Mouse (Mus musculus) forebrain, embryonic 13.5 days (tissue): ENCODE results near the gene D10Wsu102e. TPM values are rescaled to one million over a fixed set of nuclear protein-coding genes. Genes with fewer than 3 reads are reported as not detected.
"Not testable (repeated sequence)": the region's sequence is repeated elsewhere in the genome, so short reads cannot be mapped to it uniquely, and the experiment has no call there.

Experiments used
- ATAC-seq: fragments of 200-750 bp; cut with Nextera tagmentation; 2 replicates; pipeline ENCODE4 v1.8.0; 2017
- H3K27ac ChIP-seq: fragments of 300-500 bp; sonication (generic); 2 replicates; pipeline ENCODE4 v1.5.1; 2015; ENCODE audit warnings: inconsistent platforms, mild to moderate bottlenecking, moderate library complexity
- H3K27me3 ChIP-seq: fragments of 300-500 bp; sonication (generic); 2 replicates; pipeline ENCODE4 v1.6.1; 2015; ENCODE audit warnings: mild to moderate bottlenecking, inconsistent platforms
- H3K36me3 ChIP-seq: fragments of 300-500 bp; sonication (generic); 2 replicates; pipeline ENCODE4 v1.6.1; 2015; ENCODE audit warnings: mild to moderate bottlenecking, inconsistent platforms; ENCODE audit not compliant: poor library complexity, severe bottlenecking
- H3K4me1 ChIP-seq: fragments of 300-500 bp; sonication (generic); 2 replicates; pipeline ENCODE4 v1.6.1; 2015; ENCODE audit warnings: inconsistent platforms
- H3K4me2 ChIP-seq: fragments of 300-500 bp; sonication (generic); 2 replicates; pipeline ENCODE4 v1.6.1; 2015; ENCODE audit warnings: inconsistent platforms, mild to moderate bottlenecking, moderate library complexity
- H3K4me3 ChIP-seq: fragments of 300-500 bp; sonication (generic); 2 replicates; pipeline ENCODE4 v1.5.1; 2015; ENCODE audit warnings: mild to moderate bottlenecking, inconsistent platforms
- H3K9ac ChIP-seq: fragments of 300-500 bp; sonication (generic); 2 replicates; pipeline ENCODE4 v1.6.1; 2015; ENCODE audit warnings: mild to moderate bottlenecking, inconsistent platforms
- H3K9me3 ChIP-seq: fragments of 300-500 bp; sonication (generic); replicated peaks from 2 replicates; pipeline ENCODE4 v1.6.1; 2016; ENCODE audit warnings: inconsistent platforms
- WGBS: fragments of 180-500 bp; shearing (Covaris S2); methylation state at CpG from one replicate; pipeline ENCODE4 v1.1.7; 2015; 5-methylcytosine and 5-hydroxymethylcytosine counted together
- polyA plus RNA-seq: library from polyadenylated mRNA; unstranded; fragments of >200 nt; fragmentation: Nextera tagmentation; extraction: Ambion mirVana; gene quantifications from 2 replicates; pipeline ENCODE4 v1.2.1, GENCODE M21; 2015

D10Wsu102e gene
- polyA plus RNA-seq, 1 experiment from 2014 or later = 1.1 TPM

DNA sequence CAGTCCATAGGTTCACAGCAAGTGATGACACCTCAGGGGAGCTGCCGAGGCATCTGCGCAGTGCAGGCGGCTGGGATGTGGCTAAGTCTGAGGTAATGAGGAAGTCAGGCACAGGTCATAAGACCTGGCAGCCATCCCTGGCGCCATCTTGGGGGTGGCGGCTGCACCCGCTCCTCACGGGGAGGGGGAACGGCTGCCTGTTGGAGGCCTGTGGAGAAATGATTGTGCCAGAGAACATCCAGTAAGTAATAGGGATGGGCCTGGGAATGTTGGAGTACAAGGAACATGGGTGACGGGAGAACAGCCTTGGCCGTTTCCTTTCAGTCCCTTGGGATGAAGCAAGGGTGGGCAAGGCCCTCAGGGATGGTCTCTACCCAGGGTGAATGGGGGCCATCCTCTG is 47.1 kb downstream of the D10Wsu102e start:
- Histone ChIP-seq H3K27ac (no peak overlapping the region), H3K4me1 (no peaks in the 10 kb centered on the region), H3K9me3 (no peaks in the 10 kb centered on the region; the same call in 1 of the 2 replicates)

DNA sequence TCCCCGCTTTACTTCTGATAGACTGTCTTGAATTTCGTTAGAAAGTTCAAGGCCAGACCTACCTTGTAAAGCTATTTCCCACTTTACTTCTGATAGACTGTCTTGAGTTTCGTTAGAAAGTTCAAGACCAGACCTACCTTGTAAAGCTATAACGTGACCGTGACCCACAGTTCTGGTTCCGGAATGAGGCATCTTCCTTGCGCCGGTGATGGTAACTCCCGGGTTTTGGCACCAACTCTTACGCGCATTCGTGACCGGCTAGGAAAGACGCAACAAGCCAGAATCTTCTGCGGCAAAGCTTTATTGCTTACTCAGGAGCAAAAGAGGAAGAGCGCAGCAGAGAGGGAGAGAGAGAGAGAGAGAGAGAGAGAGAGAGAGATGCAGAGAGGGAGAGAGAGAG is 58.4 kb downstream of the D10Wsu102e start:
- 97% methylated on average over 16 of the region's 16 CpGs for WGBS

More for the DNA sequence above, 47.1 kb downstream of the D10Wsu102e start:
- no peak for ATAC-seq
- Histone ChIP-seq H3K9ac (no peak overlapping the region), H3K4me2 (no peak overlapping the region), H3K4me3 (no peak overlapping the region), H3K27me3 (no peaks in the 10 kb centered on the region), H3K36me3 (peaks cover 34% of the 10 kb centered on the region)
- 95% methylated on average over 10 of the region's 10 CpGs for WGBS

DNA sequence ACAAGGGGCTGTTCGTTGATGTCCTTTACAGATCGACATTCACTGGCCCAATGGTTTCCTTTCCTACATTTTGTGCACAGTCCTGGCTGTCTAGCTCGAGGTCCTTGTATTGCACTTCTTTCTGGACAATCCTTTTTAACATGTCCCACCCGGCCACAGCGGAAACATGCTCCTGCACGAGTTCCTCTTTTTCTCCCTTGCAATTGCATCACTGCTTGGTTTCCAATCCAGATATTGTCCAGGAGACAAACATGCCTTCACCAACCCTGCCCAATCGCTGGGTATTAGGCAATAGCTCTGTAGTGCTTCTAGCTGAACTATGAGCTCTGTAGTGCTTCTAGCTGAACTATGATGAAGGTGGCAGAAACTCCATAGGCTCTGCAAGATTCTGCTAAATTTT is 88.6 kb downstream of the D10Wsu102e start:
- Histone ChIP-seq H3K9me3 (peaks cover 50% of the 10 kb centered on the region), H3K9ac (no peak overlapping the region)

More for the DNA sequence above, 58.4 kb downstream of the D10Wsu102e start:
- not testable (repeated sequence) for H3K4me3 ChIP-seq, H3K4me1 ChIP-seq, H3K27ac ChIP-seq, H3K27me3 ChIP-seq, ATAC-seq, H3K9ac ChIP-seq, H3K4me2 ChIP-seq
- Histone ChIP-seq H3K36me3 (peaks cover 27% of the 10 kb centered on the region), H3K9me3 (peaks cover 14% of the 10 kb centered on the region)

DNA sequence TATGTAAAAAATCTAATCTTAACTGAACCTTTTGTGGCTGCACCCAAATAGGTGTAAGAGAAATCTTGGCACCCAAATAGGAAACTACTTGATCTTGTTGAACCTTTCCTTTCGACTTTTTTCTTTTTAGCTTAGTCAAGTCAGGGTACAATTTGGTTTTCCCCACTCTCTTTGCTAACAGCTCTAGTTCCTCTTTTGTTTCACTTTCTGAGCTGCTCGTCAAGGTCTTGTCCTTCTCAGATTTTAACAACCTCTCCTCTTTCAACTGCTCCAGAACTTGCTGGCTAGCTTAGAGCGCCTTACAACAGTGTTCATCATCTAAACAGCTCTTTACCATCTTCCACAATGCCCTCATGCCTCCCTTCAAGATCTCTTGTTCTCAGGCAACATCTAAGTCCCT is 97.5 kb downstream of the D10Wsu102e start:
- 94% methylated on average over 3 of the region's 3 CpGs for WGBS
- ATAC-seq = no peak
- H3K27ac ChIP-seq = no peak overlapping the region
- H3K27me3 ChIP-seq = no peaks in the 10 kb centered on the region
- peaks cover 25% of the 10 kb centered on the region for H3K36me3 ChIP-seq
- H3K4me1 ChIP-seq = no peaks in the 10 kb centered on the region
- peaks cover 43% of the 10 kb centered on the region for H3K9me3 ChIP-seq
- no peak overlapping the region for H3K4me3 ChIP-seq
- H3K4me2 ChIP-seq = no peak overlapping the region
- no peak overlapping the region for H3K9ac ChIP-seq

More for the DNA sequence above, 88.6 kb downstream of the D10Wsu102e start:
- no peak overlapping the region for H3K4me3 ChIP-seq
- H3K27me3 ChIP-seq = no peaks in the 10 kb centered on the region
- WGBS = 92% methylated on average over 7 of the region's 7 CpGs
- H3K4me1 ChIP-seq = no peaks in the 10 kb centered on the region
- H3K4me2 ChIP-seq = no peak overlapping the region
- no peak for ATAC-seq
- no peak overlapping the region for H3K27ac ChIP-seq
- peaks cover 22% of the 10 kb centered on the region; the same call in 1 of the 2 replicates for H3K36me3 ChIP-seq

DNA sequence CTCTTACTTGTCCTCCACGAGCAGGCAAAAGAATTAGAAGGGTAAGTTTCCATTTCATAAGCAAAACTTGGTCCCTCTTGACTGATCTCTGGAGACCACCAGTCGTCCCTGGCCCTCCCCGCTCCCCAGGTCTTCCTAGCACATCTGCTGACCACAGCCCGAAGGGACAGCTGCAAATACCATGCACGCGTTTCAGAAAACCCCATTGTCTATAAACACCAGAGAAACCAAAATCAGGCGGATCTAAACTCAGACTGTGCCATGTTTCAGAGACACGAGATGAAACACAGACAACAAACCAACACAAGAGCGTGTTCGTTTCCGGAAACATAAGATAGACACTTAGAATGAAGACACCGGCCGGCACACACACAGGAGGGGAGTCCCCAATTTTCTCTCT is 115.2 kb downstream of the D10Wsu102e start:
- H3K4me1 ChIP-seq = no peaks in the 10 kb centered on the region
- H3K4me2 ChIP-seq = no peak overlapping the region
- no peak overlapping the region for H3K4me3 ChIP-seq
- H3K9me3 ChIP-seq = peaks cover 6% of the 10 kb centered on the region; the same call in 1 of the 2 replicates
- no peaks in the 10 kb centered on the region for H3K27me3 ChIP-seq
- 96% methylated on average over 13 of the region's 13 CpGs for WGBS
- no peak for ATAC-seq
- H3K36me3 ChIP-seq = peaks cover 8% of the 10 kb centered on the region
- H3K9ac ChIP-seq = no peak overlapping the region
- no peak overlapping the region for H3K27ac ChIP-seq

DNA sequence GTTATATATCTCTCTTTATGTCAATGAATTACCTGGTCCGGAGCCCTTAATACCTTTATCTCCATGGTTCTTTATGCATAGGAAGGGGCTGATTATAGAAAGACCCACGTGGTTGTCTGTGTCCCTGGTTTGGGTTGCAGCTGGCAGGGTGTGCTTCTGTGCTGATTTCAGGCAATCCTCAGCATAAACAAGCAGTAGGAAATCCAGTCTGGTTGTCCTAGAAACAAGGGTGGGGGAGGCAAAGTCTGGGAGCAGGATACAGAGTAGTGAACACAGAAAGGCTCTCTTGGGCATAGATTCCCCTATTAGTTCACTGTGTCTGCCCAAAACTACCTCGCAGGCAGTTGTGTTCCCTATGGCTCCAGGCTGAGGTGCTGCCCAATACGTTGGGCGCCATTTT is 117.3 kb downstream of the D10Wsu102e start:
- Histone ChIP-seq H3K36me3 (peaks cover 8% of the 10 kb centered on the region), H3K9ac (no peak overlapping the region), H3K9me3 (peaks cover 8% of the 10 kb centered on the region; the same call in 1 of the 2 replicates), H3K27ac (no peak overlapping the region), H3K4me1 (no peaks in the 10 kb centered on the region), H3K27me3 (no peaks in the 10 kb centered on the region), H3K4me3 (no peak overlapping the region), H3K4me2 (no peak overlapping the region)
- no peak for ATAC-seq
- 86% methylated on average over 5 of the region's 5 CpGs for WGBS

DNA sequence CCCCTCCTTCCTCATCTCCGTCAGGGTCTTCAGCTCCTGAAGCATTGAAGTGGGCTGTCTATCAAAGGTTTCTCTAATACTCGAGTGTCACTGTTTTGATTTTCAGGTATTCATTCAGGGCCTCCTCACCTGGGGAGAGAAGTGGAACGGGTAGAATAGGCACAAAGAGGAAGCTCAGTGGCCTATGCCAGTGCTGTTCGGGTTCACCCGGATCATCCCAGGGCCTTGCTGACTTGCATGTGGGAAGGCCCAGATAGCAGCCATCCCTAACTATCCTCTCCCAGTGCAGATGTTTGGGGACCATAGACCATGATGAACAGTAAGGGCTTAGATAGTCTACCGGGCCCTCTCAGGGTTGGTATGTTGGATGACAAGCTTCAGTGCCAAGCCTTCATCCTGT is 130.5 kb downstream of the D10Wsu102e start:
- Histone ChIP-seq H3K9me3 (no peaks in the 10 kb centered on the region), H3K36me3 (peaks cover 66% of the 10 kb centered on the region), H3K4me2 (no peak overlapping the region), H3K4me3 (no peak overlapping the region), H3K27ac (no peak overlapping the region), H3K4me1 (no peaks in the 10 kb centered on the region), H3K9ac (no peak overlapping the region), H3K27me3 (no peaks in the 10 kb centered on the region)
- no peak for ATAC-seq
- WGBS = 87% methylated on average over 6 of the region's 6 CpGs

DNA sequence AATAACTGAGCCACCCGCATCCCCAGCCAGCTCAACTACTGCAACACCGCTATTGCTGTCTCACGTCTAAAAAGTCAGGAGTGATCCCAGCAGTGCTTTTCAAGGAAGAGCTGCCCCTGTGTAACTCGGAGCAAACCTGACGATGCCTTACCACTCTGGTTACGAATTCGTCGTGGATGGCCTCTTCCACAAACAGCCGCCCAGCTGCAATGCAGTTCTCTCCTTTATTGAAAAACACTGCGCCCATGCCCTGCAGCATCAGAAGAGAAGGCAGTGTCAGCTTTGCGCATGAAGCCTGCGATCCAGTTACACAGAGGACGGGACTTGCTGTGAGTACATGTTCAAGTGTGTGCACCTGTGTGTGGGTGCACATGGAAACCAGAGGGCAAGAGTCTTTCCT is 137.3 kb downstream of the D10Wsu102e start:
- H3K4me2 ChIP-seq = no peak overlapping the region
- no peaks in the 10 kb centered on the region for H3K4me1 ChIP-seq
- WGBS = 87% methylated on average over 13 of the region's 13 CpGs
- no peaks in the 10 kb centered on the region for H3K9me3 ChIP-seq
- no peak overlapping the region for H3K9ac ChIP-seq
- H3K27ac ChIP-seq = no peak overlapping the region
- H3K27me3 ChIP-seq = no peaks in the 10 kb centered on the region
- no peak overlapping the region for H3K4me3 ChIP-seq
- H3K36me3 ChIP-seq = peaks cover 32% of the 10 kb centered on the region
- ATAC-seq = no peak

DNA sequence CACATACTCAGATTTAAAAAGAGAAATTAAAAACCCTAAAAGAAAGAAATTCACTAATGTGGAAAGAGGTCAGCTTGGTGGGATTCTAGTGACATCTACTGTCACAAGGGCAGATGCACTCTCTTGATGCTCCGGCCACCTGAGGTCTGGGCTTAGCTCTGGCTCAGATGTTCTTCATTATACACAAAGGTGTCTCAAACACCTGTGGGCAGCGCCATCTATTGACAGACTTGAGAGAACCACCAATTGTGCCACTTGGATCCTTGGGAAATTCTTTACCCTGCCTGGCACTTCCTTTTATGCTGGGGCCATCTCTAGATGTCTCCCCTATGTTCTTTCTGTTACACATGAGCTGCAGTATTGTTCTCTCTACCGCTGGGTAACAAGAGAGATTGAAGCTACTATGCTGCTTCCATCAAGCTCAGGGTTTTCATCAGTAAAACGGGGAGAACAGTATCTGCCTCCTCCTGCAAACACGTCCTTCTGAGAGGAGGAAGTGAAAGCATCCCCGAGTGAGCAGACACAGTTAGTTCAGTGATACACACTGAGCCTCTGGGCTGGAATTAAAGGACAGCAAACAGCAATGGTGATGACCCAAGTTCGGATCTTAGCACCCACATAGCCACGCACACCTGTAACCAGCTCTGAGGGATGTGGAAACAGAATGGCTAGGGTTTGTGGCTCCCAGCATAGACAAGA is 149.1 kb downstream of the D10Wsu102e start:
- Histone ChIP-seq H3K36me3 (peaks cover 63% of the 10 kb centered on the region), H3K9me3 (no peaks in the 10 kb centered on the region), H3K4me2 (no peak overlapping the region), H3K4me3 (no peak overlapping the region), H3K9ac (no peak overlapping the region), H3K27me3 (no peaks in the 10 kb centered on the region), H3K4me1 (no peaks in the 10 kb centered on the region), H3K27ac (no peak overlapping the region)
- no peak for ATAC-seq
- WGBS = 69% methylated on average over 8 of the region's 8 CpGs

DNA sequence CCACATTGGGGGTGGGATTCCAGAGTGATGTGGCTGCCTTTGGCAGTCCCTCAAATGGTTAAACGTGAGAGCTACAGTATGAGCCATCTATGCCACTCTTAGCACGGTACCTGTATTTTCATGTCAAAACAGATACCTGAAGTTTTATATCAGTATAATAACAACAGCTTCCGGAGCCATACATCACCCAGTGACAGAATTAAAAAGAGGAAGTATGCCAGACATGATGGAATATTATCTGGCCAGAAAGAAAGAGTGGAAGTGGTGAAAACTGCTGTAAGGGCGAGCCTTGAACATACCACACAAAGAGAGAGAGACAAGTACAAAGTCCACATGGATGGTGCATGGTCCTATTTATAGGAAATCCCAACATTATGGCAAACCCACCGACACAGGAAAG is 151.3 kb downstream of the D10Wsu102e start:
- no peak overlapping the region for H3K9ac ChIP-seq
- no peak overlapping the region for H3K4me3 ChIP-seq
- WGBS = 82% methylated on average over 5 of the region's 5 CpGs
- no peak for ATAC-seq
- no peaks in the 10 kb centered on the region for H3K27me3 ChIP-seq
- no peak overlapping the region for H3K27ac ChIP-seq
- no peak overlapping the region for H3K4me2 ChIP-seq
- H3K4me1 ChIP-seq = no peaks in the 10 kb centered on the region
- H3K9me3 ChIP-seq = no peaks in the 10 kb centered on the region
- H3K36me3 ChIP-seq = peaks cover 58% of the 10 kb centered on the region

DNA sequence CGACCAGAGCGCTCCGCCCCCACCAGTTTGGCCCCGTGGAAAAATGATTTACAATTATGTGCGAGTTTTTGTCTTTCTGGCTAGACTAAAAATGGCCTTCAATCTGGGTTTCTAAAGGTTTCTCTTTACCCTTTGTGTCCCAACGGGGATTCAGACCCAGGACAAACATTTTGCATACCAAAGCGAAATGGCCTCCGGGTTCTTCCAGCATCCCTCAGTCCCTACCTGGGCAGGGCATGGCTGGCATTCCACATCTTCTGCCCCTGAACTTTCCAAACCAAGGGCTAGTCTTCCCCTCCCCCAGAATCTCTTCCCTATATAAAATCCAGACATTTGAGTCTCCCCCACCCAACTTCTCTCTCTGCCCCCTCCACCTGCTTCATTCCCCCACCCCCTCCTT is 153.7 kb downstream of the D10Wsu102e start:
- Histone ChIP-seq H3K4me3 (no peak overlapping the region), H3K27ac (no peak overlapping the region), H3K4me1 (no peaks in the 10 kb centered on the region), H3K9ac (no peak overlapping the region), H3K27me3 (no peaks in the 10 kb centered on the region), H3K4me2 (no peak overlapping the region), H3K36me3 (peaks cover 59% of the 10 kb centered on the region), H3K9me3 (no peaks in the 10 kb centered on the region)
- no peak for ATAC-seq
- 88% methylated on average over 8 of the region's 8 CpGs for WGBS

DNA sequence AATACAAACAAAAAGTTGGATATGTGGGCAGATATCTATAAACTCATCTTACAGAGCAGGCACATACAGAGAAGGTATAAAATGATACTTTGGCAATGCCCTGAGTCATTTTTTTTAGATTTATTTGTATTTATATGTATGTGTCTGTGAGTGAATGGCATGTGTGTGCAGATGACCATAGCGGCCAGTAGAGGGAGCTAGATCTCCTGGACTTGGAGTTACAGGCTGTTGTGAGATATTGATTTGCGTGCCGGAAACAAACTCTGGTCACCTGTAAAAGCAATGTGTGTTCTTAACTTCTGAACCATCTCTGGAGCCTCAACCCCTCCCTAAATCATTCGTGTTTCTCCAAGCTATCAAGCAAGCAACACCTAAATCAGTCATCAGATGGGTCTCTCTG is 161.0 kb downstream of the D10Wsu102e start:
- ATAC-seq = no peak
- WGBS = 79% methylated on average over 4 of the region's 4 CpGs
- Histone ChIP-seq H3K4me3 (no peak overlapping the region), H3K36me3 (peaks cover 70% of the 10 kb centered on the region), H3K4me1 (no peaks in the 10 kb centered on the region), H3K27me3 (no peaks in the 10 kb centered on the region), H3K9me3 (no peaks in the 10 kb centered on the region), H3K4me2 (no peak overlapping the region), H3K9ac (no peak overlapping the region), H3K27ac (no peak overlapping the region)

DNA sequence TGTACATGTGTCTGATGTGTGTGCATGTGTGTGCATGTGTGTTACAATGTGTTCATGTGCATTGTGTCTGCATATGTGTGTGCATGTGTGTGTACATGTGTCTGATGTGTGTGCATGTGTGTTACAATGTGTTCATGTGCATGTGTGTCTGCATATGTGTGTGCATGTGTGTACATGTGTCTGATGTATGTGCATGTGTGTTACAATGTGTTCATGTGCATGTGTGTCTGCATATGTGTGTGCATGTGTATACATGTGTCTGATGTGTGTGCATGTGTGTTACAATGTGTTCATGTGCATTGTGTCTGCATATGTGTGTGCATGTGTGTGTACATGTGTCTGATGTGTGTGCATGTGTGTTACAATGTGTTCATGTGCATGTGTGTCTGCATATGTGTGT is 164.2 kb downstream of the D10Wsu102e start:
- H3K9me3 ChIP-seq, H3K4me1 ChIP-seq, ATAC-seq, H3K27me3 ChIP-seq, H3K9ac ChIP-seq, H3K4me3 ChIP-seq, H3K27ac ChIP-seq, H3K4me2 ChIP-seq: not testable (repeated sequence)
- H3K36me3 ChIP-seq = peaks cover 58% of the 10 kb centered on the region
